Mouse (Mus musculus) megakaryocyte progenitor cell, adult 5-6 weeks (primary cell): ENCODE results near the gene Nfia. TPM values are rescaled to one million over a fixed set of nuclear protein-coding genes. Genes with fewer than 3 reads are reported as not detected.
A peak's percentile ranks its signal among the peaks of the same experiment; 100 is the strongest.

Experiments used
- ATAC-seq: replicated peaks from 2 replicates; pipeline ENCODE4 v1.8.0; 2016; ENCODE audit warnings: mild to moderate bottlenecking, moderate TSS enrichment, inconsistent platforms; ENCODE audit not compliant: poor library complexity
- total RNA-seq, 2 experiments: library from RNA; stranded (forward) in 1 of 2; stranded (reverse) in 1 of 2; fragments of 157-497, 149-512 nt in 1 of 2; fragments of 200-1000 nt in 1 of 2; gene quantifications; 2 replicates each; pipeline versions ENCODE4 v1.2.3 to v1.2.4; 2015 to 2017

Nfia gene
- total RNA-seq, 2 experiments from 2014 or later, result 1.5 to 35.1 TPM

DNA sequence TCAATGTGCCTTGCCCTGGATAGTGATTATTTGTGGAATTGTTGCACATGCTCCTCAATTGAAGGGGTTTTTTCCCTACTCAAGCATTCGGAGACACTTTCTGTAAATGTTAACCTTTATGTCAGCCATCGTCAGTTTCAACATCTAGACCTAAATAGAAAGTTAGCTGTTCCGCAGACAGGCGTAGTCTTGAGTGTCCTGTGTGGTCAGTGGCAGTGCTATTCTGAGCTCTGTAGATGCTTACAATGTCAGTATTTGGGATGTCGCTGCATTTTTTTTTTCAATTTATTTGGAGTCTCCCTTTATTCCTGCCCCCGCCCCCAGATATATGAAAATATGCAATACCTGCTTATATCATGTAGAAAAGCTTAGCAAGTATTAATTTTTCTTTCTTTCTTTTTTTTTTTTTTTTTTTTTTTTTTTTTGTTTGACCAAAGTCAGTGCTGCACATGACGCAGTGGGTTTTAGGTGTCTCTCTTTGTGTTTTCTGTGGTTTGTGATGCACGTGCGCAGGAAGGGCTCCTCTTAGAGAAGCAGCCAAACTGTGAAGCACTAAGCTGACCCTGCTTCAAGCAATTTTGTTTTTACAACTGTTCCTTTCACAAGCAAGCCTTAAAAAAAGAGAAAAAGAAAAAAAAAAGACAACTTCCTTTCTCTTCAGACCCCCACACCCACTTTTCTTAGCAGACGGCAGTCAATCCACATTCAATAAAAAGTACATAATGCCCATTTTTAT is 340.9 kb downstream of the Nfia start:
- ATAC-seq, result peak; percentile 32; the same call in 1 of the 2 replicates

DNA sequence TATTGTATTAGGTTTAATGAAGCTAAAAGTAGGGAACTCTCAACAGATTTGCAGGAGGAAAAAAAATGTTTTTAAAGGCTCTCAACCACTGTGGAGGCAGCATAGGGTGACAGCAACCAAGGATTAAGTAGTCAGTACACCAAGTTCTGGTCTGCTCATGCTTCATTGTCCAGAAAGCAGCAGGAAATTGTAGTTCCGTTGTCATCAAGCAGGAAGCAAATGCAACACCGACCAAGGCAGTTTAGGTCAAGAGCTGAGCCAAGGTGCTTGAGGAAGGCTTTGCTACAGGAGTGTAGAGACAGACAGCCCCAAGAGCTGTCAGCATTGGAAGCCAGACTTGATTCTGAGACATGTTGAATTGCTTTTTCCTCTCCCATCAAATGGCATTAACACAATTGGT is 342.4 kb downstream of the Nfia start:
- ATAC-seq, result no peak

DNA sequence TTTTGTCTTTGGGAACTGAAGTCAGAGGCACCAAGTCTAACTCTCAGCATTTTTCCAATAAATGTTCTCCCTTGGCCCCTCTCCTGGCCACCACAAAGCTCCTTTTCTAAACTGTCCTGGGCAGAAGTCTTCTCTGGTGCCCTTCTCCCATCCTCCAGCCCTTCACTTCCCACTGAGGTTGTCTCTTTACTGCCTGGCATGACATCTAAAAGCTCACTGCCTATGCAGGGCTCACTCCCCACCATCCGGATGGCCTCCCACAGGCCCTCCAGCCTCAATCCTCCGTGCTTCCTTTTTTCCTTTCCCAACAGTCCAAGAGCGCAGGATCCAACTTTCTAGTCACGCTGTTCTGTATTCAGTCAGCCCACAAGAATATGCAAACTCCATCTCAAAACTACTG is 342.9 kb downstream of the Nfia start:
- ATAC-seq, result no peak

DNA sequence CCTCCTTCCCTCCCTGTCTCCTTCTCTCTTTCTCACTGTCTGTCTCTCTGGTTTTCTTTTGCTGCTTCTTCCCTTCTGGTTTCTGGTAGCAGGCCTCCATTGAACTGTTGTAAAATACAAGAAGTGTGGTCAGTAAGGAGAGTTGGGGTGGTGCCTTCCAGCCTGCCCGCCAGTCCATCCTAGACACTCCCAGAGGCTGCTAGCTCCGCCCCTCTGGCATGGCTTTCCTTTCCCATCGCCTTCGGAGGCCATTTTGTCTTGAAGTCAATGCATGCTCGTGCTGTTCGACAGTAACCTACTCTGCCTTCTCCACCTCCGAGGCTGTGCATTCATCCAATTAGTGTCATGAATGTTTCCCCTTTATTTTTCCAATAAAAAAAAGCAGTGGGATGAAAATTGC is 343.5 kb downstream of the Nfia start:
- no peak for ATAC-seq

DNA sequence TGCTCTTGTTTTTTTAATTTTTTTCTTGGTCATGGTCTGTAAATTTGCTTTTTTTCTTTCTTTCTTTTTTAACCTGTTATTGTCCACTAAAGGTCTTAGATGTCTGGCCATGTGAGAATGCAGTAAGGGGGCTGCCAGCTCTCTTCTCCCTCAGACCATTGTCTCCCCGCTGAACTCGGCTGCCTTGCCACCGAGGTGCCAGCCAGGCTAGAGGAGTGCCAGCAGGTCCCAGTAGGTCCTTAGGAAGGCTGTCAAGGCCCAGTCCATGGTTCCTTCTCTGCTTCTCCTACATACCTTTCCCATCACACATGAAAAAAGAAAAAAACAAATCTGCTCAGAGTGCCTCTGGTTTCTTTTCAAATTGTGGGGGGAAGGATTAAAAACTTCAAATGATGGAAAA is 345.6 kb downstream of the Nfia start:
- ATAC-seq, result no peak

DNA sequence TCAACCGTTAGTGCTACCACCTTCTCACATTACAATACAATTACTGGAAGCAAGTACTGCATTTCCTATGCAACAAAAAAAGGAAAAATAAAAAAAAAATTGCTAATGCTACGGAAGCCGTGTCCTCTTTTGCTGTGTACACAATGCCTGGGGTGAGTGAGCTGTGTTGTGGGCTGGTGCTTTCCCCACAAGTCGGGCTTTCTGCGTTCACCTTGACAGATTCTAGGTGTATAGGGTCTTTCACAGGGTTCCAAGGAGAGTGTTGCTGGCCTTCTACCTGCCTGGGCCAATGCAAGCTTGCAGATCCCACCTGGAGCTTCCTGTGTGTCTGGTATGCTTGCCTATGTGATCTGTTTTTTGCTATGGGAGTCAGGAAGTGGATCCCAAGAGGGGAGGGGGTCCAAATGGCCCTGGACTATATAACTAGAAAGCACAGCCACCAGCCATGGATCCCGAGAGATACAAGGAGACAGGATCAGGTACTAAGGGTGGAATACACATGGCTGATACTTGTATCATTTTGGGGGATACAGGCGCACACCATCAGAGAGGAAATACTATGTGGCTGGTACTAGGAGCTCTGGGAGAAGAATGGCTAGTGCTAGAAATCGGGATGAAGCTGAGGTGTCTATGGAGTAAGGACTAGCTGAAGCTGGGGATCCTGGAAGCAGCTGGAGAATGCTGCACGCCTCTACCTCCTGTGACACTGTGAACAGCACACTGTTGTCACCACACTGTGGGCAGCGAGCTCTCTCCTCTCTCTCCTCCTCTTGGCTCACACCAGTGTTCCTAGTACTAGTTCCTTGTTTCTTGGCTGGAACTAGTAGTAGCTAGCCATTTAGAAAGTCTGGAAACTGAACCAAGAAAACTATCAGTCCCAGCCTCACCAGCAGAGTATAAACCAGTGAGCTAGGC is 346.5 kb downstream of the Nfia start:
- peak; percentile 54 for ATAC-seq

DNA sequence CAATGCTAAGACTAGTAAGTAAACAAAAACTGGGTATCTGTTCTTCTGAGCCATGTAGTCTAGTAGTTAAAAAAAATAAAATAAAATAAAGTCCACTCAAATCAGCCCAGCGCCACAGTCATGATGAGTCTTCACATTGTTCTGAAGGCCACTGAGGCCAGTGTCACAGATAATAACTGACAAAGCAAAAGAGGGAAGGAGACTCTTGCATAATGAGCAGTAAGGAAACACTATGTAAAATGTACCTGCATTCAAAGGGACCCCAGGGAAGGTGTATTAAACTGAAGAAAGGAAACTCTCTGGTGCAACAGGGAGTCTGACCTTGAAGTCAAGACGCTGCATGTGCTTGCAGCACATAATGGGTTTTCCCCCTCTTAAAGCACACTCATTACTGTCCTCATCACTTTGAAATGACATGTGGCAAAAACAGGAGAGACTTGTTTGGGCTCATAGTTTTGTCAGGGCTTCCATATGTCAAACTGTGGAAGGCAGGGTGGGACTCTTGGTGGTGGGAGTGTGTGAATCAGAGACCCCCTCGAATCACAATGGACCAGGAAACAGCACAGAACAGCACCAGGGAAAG is 347.5 kb downstream of the Nfia start:
- ATAC-seq, result peak; percentile 51

DNA sequence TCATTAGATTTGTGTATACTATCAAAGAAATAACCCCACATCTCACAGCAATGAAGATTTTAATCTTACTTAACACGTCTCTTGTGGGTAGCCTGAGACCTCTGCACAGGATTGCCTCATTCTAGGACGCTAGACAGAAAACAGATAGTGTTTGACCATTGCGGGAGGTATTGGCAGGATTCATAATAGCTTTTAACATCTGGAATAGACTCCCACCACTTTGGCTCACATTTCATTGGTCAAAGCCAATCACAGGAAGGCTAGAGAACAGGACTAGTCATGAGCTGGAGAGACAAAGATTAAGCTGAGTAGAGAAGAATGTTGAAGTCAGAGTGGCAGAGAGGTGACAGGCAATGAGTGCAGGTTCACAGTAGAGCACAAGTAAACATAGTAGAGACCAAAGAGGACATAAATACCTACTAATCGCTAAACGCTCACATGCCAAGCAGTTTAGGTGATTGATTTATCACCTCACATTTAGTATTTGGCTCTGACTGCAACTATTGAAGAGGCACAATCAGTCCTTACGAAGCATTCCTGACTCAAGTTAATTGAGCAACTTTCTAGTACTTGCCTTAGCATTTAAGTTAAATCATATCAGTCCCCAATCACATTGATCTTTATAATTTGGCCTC is 348.3 kb downstream of the Nfia start:
- no peak for ATAC-seq

DNA sequence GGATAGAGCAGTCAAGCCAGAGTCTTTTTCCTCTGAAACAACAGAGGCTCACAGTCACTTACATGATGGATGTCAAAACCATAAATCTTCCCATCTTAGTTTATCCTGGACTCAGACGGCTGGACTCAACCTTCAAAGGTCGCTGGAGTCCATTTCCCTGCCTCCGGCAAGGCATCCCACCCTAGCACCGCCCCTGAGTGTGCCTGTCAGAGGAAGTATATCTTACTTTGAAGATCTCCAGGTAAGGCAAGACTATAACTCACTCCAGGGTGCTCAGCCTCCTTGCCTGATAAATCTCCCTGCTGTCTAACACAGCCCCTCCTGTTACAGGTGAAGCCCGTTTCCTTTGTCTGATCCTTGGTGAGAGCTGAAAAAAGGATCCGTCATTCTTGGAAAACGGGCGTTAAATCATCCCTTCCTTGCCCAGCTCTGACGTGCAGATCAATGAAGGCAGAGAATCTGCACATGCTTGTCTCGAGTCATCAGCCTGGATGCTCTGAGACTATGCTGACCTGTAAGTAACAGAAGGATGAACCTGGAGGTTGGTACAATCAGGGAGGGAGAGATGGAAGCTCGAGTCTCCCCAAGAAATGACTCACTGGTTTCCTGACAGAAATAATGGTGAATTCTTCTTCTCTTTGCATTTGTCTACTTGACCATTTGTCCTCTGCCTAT is 353.6 kb downstream of the Nfia start:
- no peak for ATAC-seq

DNA sequence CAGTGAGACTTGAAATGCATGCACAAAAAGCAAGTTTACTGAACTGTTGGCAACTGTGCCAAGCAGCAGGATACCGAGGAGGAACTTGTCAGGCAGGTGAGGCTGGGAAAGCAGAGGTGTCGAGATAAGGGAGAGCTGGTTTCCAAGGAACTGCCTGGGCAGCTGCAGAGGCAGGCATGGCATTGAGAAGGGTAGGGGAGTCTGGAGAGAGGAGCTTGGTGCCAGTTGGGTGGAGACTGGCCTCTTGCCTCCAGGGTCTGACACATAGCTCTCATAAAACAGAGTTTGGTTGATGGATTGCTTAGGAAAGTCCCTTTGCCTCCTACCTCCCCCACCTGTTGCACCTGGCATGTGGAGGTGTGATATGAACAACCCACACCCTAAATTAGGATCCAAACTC is 358.3 kb downstream of the Nfia start:
- no peak for ATAC-seq

DNA sequence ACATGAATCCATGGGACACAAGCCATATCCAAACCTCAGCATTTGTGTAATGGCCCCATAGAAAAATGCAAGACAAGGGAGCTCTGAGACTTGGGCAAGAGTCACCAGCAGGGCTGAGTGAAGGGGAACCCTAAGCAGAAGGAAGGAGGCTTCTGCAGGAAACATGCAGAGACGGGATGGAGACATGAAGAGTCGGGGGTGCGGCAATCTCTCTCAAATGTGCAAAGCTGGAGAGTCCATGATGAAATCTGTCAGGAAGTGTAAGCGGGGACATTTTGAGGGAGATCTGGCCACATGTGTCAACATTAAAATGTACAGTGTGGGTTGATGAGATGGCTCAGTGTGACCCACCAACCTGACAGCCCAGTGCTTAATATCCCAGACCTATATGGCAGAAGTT is 361.5 kb downstream of the Nfia start:
- peak; percentile 69 for ATAC-seq

DNA sequence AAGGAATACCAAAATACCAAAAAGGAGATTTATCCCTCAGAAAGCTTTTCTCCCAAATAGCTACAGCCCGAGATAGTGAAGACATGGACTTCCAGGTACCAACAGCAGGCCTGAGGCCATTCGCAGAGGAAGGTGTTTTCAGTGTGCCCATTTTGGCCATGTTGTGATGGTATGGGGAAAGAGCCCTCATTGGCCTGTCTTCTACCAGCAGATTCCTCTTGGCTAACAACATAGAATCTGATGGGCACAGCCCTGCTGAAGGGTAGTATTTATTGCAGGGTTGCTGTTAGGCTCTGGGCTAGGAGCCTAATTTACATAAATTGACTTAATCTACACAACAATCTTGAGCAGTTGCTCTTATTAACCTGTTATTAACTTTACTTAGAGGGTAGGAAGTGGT is 363.5 kb downstream of the Nfia start:
- ATAC-seq, result no peak

DNA sequence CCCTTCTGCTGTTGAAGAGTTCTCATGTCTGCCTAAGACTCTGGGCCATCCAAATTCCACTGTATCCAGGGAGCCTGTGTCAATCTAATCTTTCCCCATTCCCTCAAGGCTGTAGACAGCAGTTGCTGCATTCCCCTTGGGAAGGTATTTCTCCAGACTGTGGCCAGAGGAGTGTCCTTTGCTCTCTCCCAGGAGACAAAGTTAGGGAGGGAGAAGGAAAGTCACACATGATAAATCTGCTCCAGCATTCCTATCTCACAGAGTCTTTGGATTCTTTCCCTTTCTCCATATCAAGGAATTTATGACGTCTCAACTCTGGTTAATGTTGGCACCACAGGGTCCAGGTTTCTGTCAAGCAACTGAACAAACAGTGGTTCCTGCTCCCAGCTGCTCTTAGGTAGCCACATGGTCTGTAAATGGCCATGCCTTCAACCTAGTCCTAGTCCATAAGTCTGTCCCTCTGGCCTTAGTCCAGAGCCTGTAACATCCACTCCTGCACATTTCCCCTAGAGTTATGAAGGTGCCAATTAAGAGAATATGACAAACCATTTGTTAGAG is 370.4 kb downstream of the Nfia start:
- no peak for ATAC-seq

DNA sequence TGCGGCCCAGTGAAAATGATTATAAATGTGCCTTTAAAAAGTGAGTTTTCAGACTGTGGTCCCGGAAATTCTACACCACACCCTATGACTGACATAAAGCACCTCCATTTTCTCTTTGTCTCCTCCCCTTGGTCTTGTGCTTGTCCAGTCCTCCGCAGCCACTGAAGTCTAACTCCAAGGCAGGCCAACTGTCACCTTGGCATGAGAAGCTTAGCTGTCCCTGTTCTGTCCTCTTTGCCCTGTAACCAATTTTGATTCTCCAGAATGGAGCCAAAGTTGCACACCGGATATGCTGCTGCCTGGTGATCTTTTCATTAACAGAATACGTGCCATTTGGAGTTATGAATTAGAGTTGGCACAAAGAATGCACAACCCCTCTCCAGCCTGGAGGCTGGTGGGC is 378.0 kb downstream of the Nfia start:
- no peak for ATAC-seq

DNA sequence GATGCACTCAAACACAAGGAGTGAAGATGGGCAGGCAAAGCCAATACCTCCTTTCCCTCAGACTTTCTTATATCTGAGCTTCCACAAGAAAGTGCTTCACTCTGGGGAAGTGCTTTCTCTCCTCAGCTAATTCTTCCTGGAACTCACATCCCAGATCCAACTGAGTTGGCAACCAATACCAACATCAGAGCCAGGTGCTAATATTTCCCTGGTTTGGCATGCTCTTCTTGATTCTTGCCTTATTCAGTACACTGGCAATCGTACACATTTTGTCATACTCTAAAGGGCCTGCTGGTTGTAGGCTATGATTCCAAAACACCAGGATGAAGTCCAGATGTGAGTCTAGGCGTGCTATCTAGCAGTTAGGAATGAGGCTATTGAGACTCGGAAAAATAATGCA is 385.4 kb downstream of the Nfia start:
- no peak for ATAC-seq

DNA sequence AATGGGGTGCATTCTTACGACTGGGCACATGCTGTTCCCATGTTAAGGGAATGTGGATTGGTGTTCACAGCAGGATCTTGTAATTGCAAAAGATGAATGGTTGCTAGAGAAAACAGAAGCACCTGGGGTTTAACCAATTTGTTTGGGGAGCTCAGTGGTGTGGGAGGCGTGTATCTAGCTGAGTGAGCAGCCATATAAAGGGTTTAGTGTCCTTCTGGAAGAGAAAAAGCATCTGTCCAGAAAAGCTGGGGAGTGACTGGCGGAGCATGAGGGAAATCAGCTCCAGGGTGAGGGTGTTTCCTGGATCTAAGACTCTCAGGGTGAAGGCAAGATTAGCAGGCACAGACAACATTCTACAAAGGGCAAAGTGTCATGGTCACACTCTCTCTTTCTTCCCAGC is 393.8 kb downstream of the Nfia start:
- ATAC-seq, result no peak
